ENCODE assay signal across 8 mouse cellular contexts in genomic region chr4:107108291-107108731, GRCm38 (mm10). TPM values are rescaled to one million over a fixed set of nuclear protein-coding genes. Genes with fewer than 3 reads are reported as not detected.
DNase-seq lines count a peak whose midpoint lies in the region; ATAC-seq and TF ChIP-seq lines count a peak whose summit lies in the region.

No protein-coding gene starts in this region.

- no peak for ATAC-seq in forebrain, embryonic 16.5 days
- ATAC-seq in hindbrain, postnatal 0 days: peak; percentile 67; the same call in 1 of the 2 replicates
- no peak for ATAC-seq in stomach, embryonic 15.5 days (ENCODE audit: insufficient read depth, low FRiP score, low read depth)

- H3K27ac ChIP-seq in forebrain, embryonic 10.5 days: peak overlapping the region; percentile 49
- H3K27ac ChIP-seq in forebrain, embryonic 16.5 days (ENCODE audit: low read length): no peak overlapping the region
- no peak overlapping the region for H3K27ac ChIP-seq in hindbrain, postnatal 0 days
- no peak overlapping the region for H3K27ac ChIP-seq in stomach, embryonic 15.5 days
- no peak overlapping the region for H3K27ac ChIP-seq in cerebellum, adult 2 months (ENCODE audit: insufficient read depth, low read length)

- H3K4me3 ChIP-seq in forebrain, embryonic 10.5 days: no peak overlapping the region
- H3K4me3 ChIP-seq in forebrain, embryonic 16.5 days (replicated peaks; ENCODE audit: low read length): no peak overlapping the region
- no peak overlapping the region for H3K4me3 ChIP-seq in hindbrain, postnatal 0 days (ENCODE audit: low read length)
- no peak overlapping the region for H3K4me3 ChIP-seq in stomach, embryonic 15.5 days (replicated peaks)
- H3K4me3 ChIP-seq in cerebellum, adult 2 months (replicated peaks; ENCODE audit: insufficient read depth, low read depth, low read length): no peak overlapping the region

- WGBS in forebrain, embryonic 10.5 days: 69% methylated on average over 13 of the region's 13 CpGs
- 52% methylated on average over 13 of the region's 13 CpGs for WGBS in forebrain, embryonic 16.5 days
- 35% methylated on average over 13 of the region's 13 CpGs for WGBS in hindbrain, postnatal 0 days
- 26% methylated on average over 13 of the region's 13 CpGs for WGBS in stomach, embryonic 15.5 days
- WGBS in cerebellum, adult 2 months: 22% methylated on average over 13 of the region's 13 CpGs

- H3K9ac ChIP-seq in forebrain, embryonic 16.5 days (replicated peaks; ENCODE audit: low read depth, low read length): no peak overlapping the region
- H3K9ac ChIP-seq in hindbrain, postnatal 0 days (replicated peaks; ENCODE audit: low read length): no peak overlapping the region
- no peak overlapping the region for H3K9ac ChIP-seq in stomach, embryonic 15.5 days

- no peak for TF ChIP-seq CTCF in hindbrain, postnatal 0 days (IDR thresholded peaks at IDR 0.05; ENCODE audit: low read depth)
- TF ChIP-seq CTCF in cerebellum, adult 2 months (IDR thresholded peaks at IDR 0.05; ENCODE audit: borderline replicate concordance, insufficient read depth, low read depth, low read length): no peak

- H3K27me3 ChIP-seq in forebrain, embryonic 10.5 days (ENCODE audit: poor library complexity, severe bottlenecking): no peaks in the 10 kb centered on the region
- no peaks in the 10 kb centered on the region for H3K27me3 ChIP-seq in forebrain, embryonic 16.5 days (replicated peaks; ENCODE audit: control insufficient read depth, insufficient read depth, low read length)
- no peaks in the 10 kb centered on the region for H3K27me3 ChIP-seq in hindbrain, postnatal 0 days (ENCODE audit: insufficient read depth, low read length)
- no peaks in the 10 kb centered on the region for H3K27me3 ChIP-seq in stomach, embryonic 15.5 days (replicated peaks)
- no peaks in the 10 kb centered on the region for H3K27me3 ChIP-seq in cerebellum, adult 2 months (ENCODE audit: control insufficient read depth, insufficient read depth, low read length)

- no peaks in the 10 kb centered on the region for H3K36me3 ChIP-seq in forebrain, embryonic 10.5 days (replicated peaks)
- no peaks in the 10 kb centered on the region for H3K36me3 ChIP-seq in forebrain, embryonic 16.5 days (ENCODE audit: control insufficient read depth, insufficient read depth)
- no peaks in the 10 kb centered on the region for H3K36me3 ChIP-seq in hindbrain, postnatal 0 days (ENCODE audit: insufficient read depth, low read length)
- no peaks in the 10 kb centered on the region for H3K36me3 ChIP-seq in stomach, embryonic 15.5 days

- no peaks in the 10 kb centered on the region for H3K9me3 ChIP-seq in forebrain, embryonic 10.5 days
- no peaks in the 10 kb centered on the region for H3K9me3 ChIP-seq in forebrain, embryonic 16.5 days (ENCODE audit: control insufficient read depth, low read length)
- no peaks in the 10 kb centered on the region for H3K9me3 ChIP-seq in hindbrain, postnatal 0 days (ENCODE audit: low read length)
- no peaks in the 10 kb centered on the region for H3K9me3 ChIP-seq in stomach, embryonic 15.5 days

- no peak overlapping the region for H3K4me2 ChIP-seq in forebrain, embryonic 16.5 days (ENCODE audit: low read length)
- H3K4me2 ChIP-seq in hindbrain, postnatal 0 days (ENCODE audit: low read depth, low read length): no peak overlapping the region
- peak overlapping the region; percentile 6; the same call in 1 of the 2 replicates for H3K4me2 ChIP-seq in stomach, embryonic 15.5 days

- peaks cover 20% of the 10 kb centered on the region for H3K4me1 ChIP-seq in forebrain, embryonic 10.5 days
- 0 out of 2 replicates have a peak, but pooled peaks cover 3% of the 10 kb centered on the region for H3K4me1 ChIP-seq in forebrain, embryonic 16.5 days (replicated peaks; ENCODE audit: control insufficient read depth, insufficient read depth, low read length)
- 0 out of 2 replicates have a peak, but pooled peaks cover 3% of the 10 kb centered on the region for H3K4me1 ChIP-seq in hindbrain, postnatal 0 days (ENCODE audit: insufficient read depth, low read length)
- no peaks in the 10 kb centered on the region for H3K4me1 ChIP-seq in stomach, embryonic 15.5 days
- H3K4me1 ChIP-seq in cerebellum, adult 2 months (ENCODE audit: control insufficient read depth, insufficient read depth, low read length): no peaks in the 10 kb centered on the region; the same call in 1 of the 2 replicates

- no peak for TF ChIP-seq POLR2A in cerebellum, adult 2 months (IDR thresholded peaks at IDR 0.05; ENCODE audit: borderline replicate concordance, insufficient read depth, low read length)

- DNase-seq in forebrain, embryonic 10.5 days (ENCODE audit: extremely low spot score, low spot score): no peak
- DNase-seq in lung, postnatal 10 days: peak; percentile 24
- DNase-seq in lung, postnatal 36 days: no peak
- no peak for DNase-seq in hindbrain, postnatal 0 days (ENCODE audit: low spot score)
- no peak for DNase-seq in cerebellum, adult 2 months
- DNase-seq in layer of hippocampus, postnatal 14 days (ENCODE audit: low spot score in 2 of 2): no peak

RNA-seq across cellular contexts. Expression of gene Cdcp2, which starts 11.6 kb away (rescaled TPM):
- polyA plus RNA-seq in forebrain, embryonic 10.5 days (2016; fragmentation: Nextera tagmentation; extraction: Ambion mirVana): 0.06 TPM in 1 of 2 replicates, not detected in the other
- polyA plus RNA-seq in forebrain, embryonic 16.5 days (2015; fragmentation: Nextera tagmentation; extraction: Ambion mirVana): not detected in 2 replicates
- total RNA-seq in hindbrain, postnatal 0 days (2014; rRNA removed): 0.68 TPM in 1 of 2 replicates, not detected in the other
- 0.13 TPM in 1 of 2 replicates, not detected in the other for polyA plus RNA-seq in hindbrain, postnatal 0 days (2015; fragmentation: Nextera tagmentation; extraction: Ambion mirVana)
- not detected in 2 replicates for polyA plus RNA-seq in stomach, embryonic 15.5 days (2015; fragmentation: Nextera tagmentation; extraction: Ambion mirVana)
- polyA plus RNA-seq in cerebellum, adult 2 months (2012; rRNA removed): not detected in 2 replicates
- total RNA-seq in layer of hippocampus, postnatal 14 days (2021): not detected

RNA-seq across cellular contexts. Expression of gene Cyb5rl, which starts 41.5 kb away (rescaled TPM):
- 8.9 and 11.3 TPM in 2 replicates for polyA plus RNA-seq in forebrain, embryonic 10.5 days (2016; fragmentation: Nextera tagmentation; extraction: Ambion mirVana)
- 3.3 and 4.0 TPM in 2 replicates for polyA plus RNA-seq in forebrain, embryonic 16.5 days (2015; fragmentation: Nextera tagmentation; extraction: Ambion mirVana)
- 8.7 and 21.3 TPM in 2 replicates for total RNA-seq in hindbrain, postnatal 0 days (2014; rRNA removed)
- 4.1 and 4.6 TPM in 2 replicates for polyA plus RNA-seq in hindbrain, postnatal 0 days (2015; fragmentation: Nextera tagmentation; extraction: Ambion mirVana)
- polyA plus RNA-seq in stomach, embryonic 15.5 days (2015; fragmentation: Nextera tagmentation; extraction: Ambion mirVana): 6.1 and 7.5 TPM in 2 replicates
- polyA plus RNA-seq in cerebellum, adult 2 months (2012; rRNA removed): 5.5 and 5.7 TPM in 2 replicates
- total RNA-seq in layer of hippocampus, postnatal 14 days (2021): 10 to 100 TPM; 11.0 to 12.4 TPM

RNA-seq across cellular contexts. Expression of gene Mrpl37, which starts 41.6 kb away (rescaled TPM):
- 131 and 132 TPM in 2 replicates for polyA plus RNA-seq in forebrain, embryonic 10.5 days (2016; fragmentation: Nextera tagmentation; extraction: Ambion mirVana)
- 74.3 and 90.5 TPM in 2 replicates for polyA plus RNA-seq in forebrain, embryonic 16.5 days (2015; fragmentation: Nextera tagmentation; extraction: Ambion mirVana)
- total RNA-seq in hindbrain, postnatal 0 days (2014; rRNA removed): 59.2 TPM in 2 replicates
- 77.8 and 79.7 TPM in 2 replicates for polyA plus RNA-seq in hindbrain, postnatal 0 days (2015; fragmentation: Nextera tagmentation; extraction: Ambion mirVana)
- 89.8 and 100 TPM in 2 replicates for polyA plus RNA-seq in stomach, embryonic 15.5 days (2015; fragmentation: Nextera tagmentation; extraction: Ambion mirVana)
- polyA plus RNA-seq in cerebellum, adult 2 months (2012; rRNA removed): 99.5 and 107 TPM in 2 replicates
- total RNA-seq in layer of hippocampus, postnatal 14 days (2021): 10 to 100 TPM; 66.5 to 69.1 TPM
